Mouse (Mus musculus) C2C12 (cell line): ENCODE results near the gene Il6ra.

Source experiments
- CTCF ChIP-seq: IDR thresholded peaks from one replicate; pipeline ENCODE4 v1.5.1; 2011; ENCODE audit not compliant: control insufficient read depth, insufficient read depth, insufficient read length
- MYOD1 ChIP-seq: IDR thresholded peaks from one replicate; pipeline ENCODE4 v1.6.1; 2011; ENCODE audit warnings: low read depth; ENCODE audit not compliant: control insufficient read depth, insufficient read length

DNA sequence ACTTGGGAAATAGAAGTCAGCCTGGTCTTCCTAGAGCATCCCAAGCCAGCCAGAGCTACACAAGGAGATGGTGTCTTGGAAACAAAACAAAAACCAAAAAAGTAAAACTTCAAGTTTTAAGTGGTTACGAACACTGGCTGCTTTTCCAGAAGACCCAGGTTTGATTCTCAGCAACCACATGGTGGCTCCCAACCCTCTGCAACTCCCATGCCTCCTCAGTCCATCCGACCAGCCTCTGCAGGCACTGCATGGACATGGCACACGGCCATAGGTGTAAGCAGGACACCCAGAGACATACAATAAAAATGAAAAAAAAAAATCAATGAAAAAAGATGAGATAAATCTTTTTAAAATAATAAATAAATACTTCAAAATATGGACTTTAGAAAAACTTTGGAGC is 33.7 kb downstream of the Il6ra start:
- TF ChIP-seq CTCF (no peak), MYOD1 (no peak)
